Mouse (Mus musculus) G1E (cell line): ENCODE measurements around the gene D1Ertd622e.

ENCODE experiments used
- CTCF ChIP-seq: IDR thresholded peaks from 2 replicates; pipeline ENCODE4 v1.5.1; 2012; ENCODE audit warnings: low read depth, low read length, inconsistent platforms, mixed read lengths
- GATA1 ChIP-seq: IDR thresholded peaks from 2 replicates; pipeline ENCODE4 v1.6.1; 2012; ENCODE audit warnings: borderline replicate concordance, low read length, inconsistent platforms, mixed read lengths
- GATA2 ChIP-seq: IDR thresholded peaks from 2 replicates; pipeline ENCODE4 v1.6.1; 2012; ENCODE audit warnings: low read depth, low read length, inconsistent platforms, borderline replicate concordance
- POLR2AphosphoS5 ChIP-seq: IDR thresholded peaks from 2 replicates; pipeline ENCODE4 v1.6.1; 2012; ENCODE audit warnings: low read depth, low read length, inconsistent platforms; ENCODE audit not compliant: insufficient replicate concordance

- TF ChIP-seq CTCF (no peak), GATA1 (no peak), POLR2AphosphoS5 (no peak), GATA2 (no peak)
Observed at GRCm38 (mm10) chr1:97584171-97584570, 77.7 kb downstream of the D1Ertd622e start.
